Mouse (Mus musculus) CH12.LX (cell line): ENCODE data around the gene Adap1. TPM values are rescaled to one million over a fixed set of nuclear protein-coding genes. Genes with fewer than 3 reads are reported as not detected.

Experiments used
- DNase-seq: peaks from one replicate; pipeline ENCODE4 v3.0.0-alpha.2; 2013; ENCODE audit errors: extremely low read depth
- H3K27ac ChIP-seq: 2 replicates; pipeline ENCODE4 v1.5.1; 2012; ENCODE audit warnings: low read depth, mild to moderate bottlenecking, control low read depth, moderate library complexity; ENCODE audit not compliant: insufficient read depth
- H3K27me3 ChIP-seq: replicated peaks from 2 replicates; pipeline ENCODE3; 2012; ENCODE audit warnings: inconsistent platforms
- H3K36me3 ChIP-seq, 2 experiments: replicated peaks in 1 of 2; 2 replicates each; pipeline versions ENCODE3 to v1.6.1; 2012; ENCODE audit warnings: inconsistent platforms in 1 of 2, low read length in 1 of 2, mild to moderate bottlenecking in 1 of 2, mixed read lengths in 1 of 2, moderate library complexity in 1 of 2; ENCODE audit not compliant: control insufficient read depth in 1 of 2, insufficient read depth in 1 of 2
- H3K4me1 ChIP-seq, 2 experiments: 2 replicates each; pipeline ENCODE4 v1.6.1; 2012; ENCODE audit warnings: inconsistent platforms in 1 of 2, moderate library complexity in 1 of 2; ENCODE audit not compliant: insufficient read depth in 2 of 2, control insufficient read depth in 1 of 2
- H3K4me2 ChIP-seq: 2 replicates; pipeline ENCODE4 v1.6.1; 2012; ENCODE audit warnings: low read depth, mild to moderate bottlenecking, control low read depth; ENCODE audit not compliant: poor library complexity, insufficient read depth, severe bottlenecking
- H3K4me3 ChIP-seq, 3 experiments: fragments of 150-350 bp in 1 of 3; sonication (generic) in 1 of 3; replicated peaks in 1 of 3; 2 replicates each; pipeline versions ENCODE3 to v1.5.1; 2011 to 2012; ENCODE audit warnings: low read depth in 2 of 3, low read length in 2 of 3, mild to moderate bottlenecking in 2 of 3, moderate library complexity in 2 of 3, control low read depth in 1 of 3, improper control_type of control experiment in 1 of 3, inconsistent platforms in 1 of 3, mixed read lengths in 1 of 3; ENCODE audit not compliant: poor library complexity in 1 of 3
- H3K79me2 ChIP-seq: replicated peaks from 2 replicates; pipeline ENCODE4 v1.6.1; 2012; ENCODE audit warnings: mild to moderate bottlenecking, moderate library complexity; ENCODE audit not compliant: control insufficient read depth, poor library complexity, insufficient read depth, severe bottlenecking; ENCODE audit errors: extremely low read depth
- H3K9ac ChIP-seq: 2 replicates; pipeline ENCODE4 v1.6.1; 2012; ENCODE audit warnings: low read depth, mild to moderate bottlenecking, control low read depth, moderate library complexity; ENCODE audit not compliant: insufficient read depth
- H3K9me3 ChIP-seq: replicated peaks from 2 replicates; pipeline ENCODE3; 2012; ENCODE audit warnings: low read length, inconsistent platforms, mixed read lengths
- BHLHE40 ChIP-seq: IDR thresholded peaks from 2 replicates; pipeline ENCODE4 v1.6.1; 2011; ENCODE audit warnings: mild to moderate bottlenecking, low read depth, low read length, improper control_type of control experiment
- CHD2 ChIP-seq: IDR thresholded peaks from 2 replicates; pipeline ENCODE4 v1.6.1; 2011; ENCODE audit warnings: low read length, improper control_type of control experiment
- CTCF ChIP-seq, 2 experiments: IDR thresholded peaks in 1 of 2; conservative IDR thresholded peaks in 1 of 2; 2 replicates each; pipeline ENCODE4 v1.5.1; 2011 to 2012; ENCODE audit warnings: low read depth in 2 of 2, low read length in 2 of 2, improper control_type of control experiment in 1 of 2, inconsistent platforms in 1 of 2, mild to moderate bottlenecking in 1 of 2, moderate library complexity in 1 of 2
- EP300 ChIP-seq: IDR thresholded peaks from 2 replicates; pipeline ENCODE4 v1.6.1; 2011; ENCODE audit warnings: low read length, improper control_type of control experiment
- ETS1 ChIP-seq: conservative IDR thresholded peaks from 2 replicates; pipeline ENCODE4 v1.6.1; 2012; ENCODE audit warnings: low read depth, mild to moderate bottlenecking, inconsistent platforms, low read length, improper control_type of control experiment, moderate library complexity
- GABPA ChIP-seq: IDR thresholded peaks from 2 replicates; pipeline ENCODE4 v1.6.1; 2012; ENCODE audit warnings: low read depth, low read length, improper control_type of control experiment, inconsistent platforms; ENCODE audit not compliant: insufficient replicate concordance
- HCFC1 ChIP-seq: IDR thresholded peaks from 2 replicates; pipeline ENCODE4 v1.6.1; 2012; ENCODE audit warnings: low read depth, mild to moderate bottlenecking, inconsistent platforms, low read length, improper control_type of control experiment
- JUN ChIP-seq: IDR thresholded peaks from 2 replicates; pipeline ENCODE4 v1.6.1; 2011; ENCODE audit warnings: low read depth, mild to moderate bottlenecking, low read length, improper control_type of control experiment, moderate library complexity; ENCODE audit not compliant: insufficient read depth
- MAFK ChIP-seq: IDR thresholded peaks from 2 replicates; pipeline ENCODE4 v1.6.1; 2011; ENCODE audit warnings: low read length, improper control_type of control experiment; ENCODE audit not compliant: insufficient replicate concordance
- MAZ ChIP-seq: IDR thresholded peaks from 2 replicates; pipeline ENCODE4 v1.6.1; 2012; ENCODE audit warnings: low read depth, mild to moderate bottlenecking, inconsistent platforms, low read length, improper control_type of control experiment, moderate library complexity
- MYC ChIP-seq: IDR thresholded peaks from 2 replicates; pipeline ENCODE4 v1.6.1; 2011; ENCODE audit warnings: low read depth, mild to moderate bottlenecking, improper control_type of control experiment, low read length
- NRF1 ChIP-seq: IDR thresholded peaks from 2 replicates; pipeline ENCODE4 v1.6.1; 2014; ENCODE audit warnings: low read depth, mild to moderate bottlenecking, inconsistent platforms, low read length, improper control_type of control experiment, moderate library complexity
- RCOR1 ChIP-seq: conservative IDR thresholded peaks from 2 replicates; pipeline ENCODE4 v1.6.1; 2012; ENCODE audit warnings: low read depth, mild to moderate bottlenecking, inconsistent platforms, low read length, improper control_type of control experiment
- SMC3 ChIP-seq: IDR thresholded peaks from 2 replicates; pipeline ENCODE4 v1.6.1; 2011; ENCODE audit warnings: low read depth, low read length, improper control_type of control experiment
- TCF12 ChIP-seq: IDR thresholded peaks from 2 replicates; pipeline ENCODE4 v1.6.1; 2014; ENCODE audit warnings: low read depth, mild to moderate bottlenecking, inconsistent platforms, low read length, improper control_type of control experiment
- UBTF ChIP-seq: IDR thresholded peaks from 2 replicates; pipeline ENCODE4 v1.6.1; 2012; ENCODE audit warnings: low read depth, mild to moderate bottlenecking, inconsistent platforms, low read length, improper control_type of control experiment, moderate library complexity
- USF2 ChIP-seq: conservative IDR thresholded peaks from 2 replicates; pipeline ENCODE4 v1.6.1; 2011; ENCODE audit warnings: low read depth, low read length, improper control_type of control experiment
- ZC3H11A ChIP-seq: IDR thresholded peaks from 2 replicates; pipeline ENCODE4 v1.6.1; 2012; ENCODE audit warnings: low read depth, mild to moderate bottlenecking, inconsistent platforms, low read length, improper control_type of control experiment
- ZKSCAN1 ChIP-seq: IDR thresholded peaks from 2 replicates; pipeline ENCODE4 v1.6.1; 2012; ENCODE audit warnings: low read depth, inconsistent platforms, low read length, improper control_type of control experiment, borderline replicate concordance
- dilution Hi-C: fragments of 300-500 bp; cut with MboI; formaldehyde crosslinking; loops from 2 replicates; pipeline ENCODE4 v1.14.3; 2020; ENCODE audit warnings: low sequenced_read_pairs; ENCODE audit not compliant: extremely low pct_unique_long_range_greater_than_20kb, extremely low pct_ligation_motif_present
- in situ Hi-C: fragments of 300-500 bp; cut with MboI; formaldehyde crosslinking; loops from 3 replicates; pipeline ENCODE4 v1.14.3; 2019; ENCODE audit warnings: low sequenced_read_pairs, low pct_ligation_motif_present, low pct_unique_long_range_greater_than_20kb, mixed read lengths
- polyA plus RNA-seq: library from polyadenylated mRNA; unstranded; fragments of >175 nt; gene quantifications from 2 replicates; pipeline ENCODE4 v1.2.1, GENCODE M21; 2012; ENCODE audit warnings: low read depth; ENCODE audit not compliant: insufficient read length
- total RNA-seq, 2 experiments: library from RNA; depleted of rRNA; stranded (reverse); fragments of 300-350 nt in 1 of 2; fragments of >200 nt in 1 of 2; gene quantifications; 2 replicates each; pipeline ENCODE4 v1.2.3; 2012 to 2014

Adap1 gene
- total and polyA plus RNA-seq, 3 experiments = 53.9 to 73.2 (median 70.7) TPM

- 0 out of 2 replicates have a peak, but pooled peaks cover 2% of the 10 kb centered on the region for H3K79me2 ChIP-seq
- TF ChIP-seq JUN (no peak), EP300 (no peak), NRF1 (no peak), BHLHE40 (peak; percentile 68), TCF12 (no peak), RCOR1 (no peak), ZC3H11A (no peak), HCFC1 (no peak), MAFK (no peak), ETS1 (peak; percentile 56; the same call in 1 of the 2 replicates), MAZ (no peak), CHD2 (no peak), CTCF (conservative IDR thresholded peaks at IDR 0.05 in 1 of 2, IDR thresholded peaks at IDR 0.05 in 1 of 2; ENCODE audit: low read depth in 2 of 2, low read length in 2 of 2) (no peak), MYC (0 out of 2 replicates have a peak, but pooled peaks have one; percentile 23), ZKSCAN1 (no peak), USF2 (no peak)
- TF ChIP-seq, all 38 proteins: peak for 3
- Histone ChIP-seq H3K4me2 (no peak overlapping the region), H3K27me3 (no peaks in the 10 kb centered on the region), H3K36me3 (peaks cover 37 to 71% of the 10 kb centered on the region in 2 experiments), H3K9ac (no peak overlapping the region), H3K9me3 (no peaks in the 10 kb centered on the region), H3K4me1 (peaks cover 9 to 83% of the 10 kb centered on the region in 2 experiments), H3K4me3 (no peak overlapping the region), H3K27ac (no peak overlapping the region)
- dilution Hi-C loops (no loop called here), in situ Hi-C loops (no loop called here)
- DNase-seq = peak; percentile 27
Observed at GRCm38 (mm10) chr5:139234423-139234822, 91.0 kb downstream of the Adap1 start.

GRCm38 (mm10) chr5:139232083-139232482 lies 93.3 kb downstream of the Adap1 start:
- Histone ChIP-seq H3K4me2 (no peak overlapping the region), H3K79me2 (0 out of 2 replicates have a peak, but pooled peaks cover 2% of the 10 kb centered on the region), H3K4me3 (no peak overlapping the region), H3K27ac (no peak overlapping the region), H3K4me1 (peaks cover 9 to 66% of the 10 kb centered on the region in 2 experiments), H3K27me3 (no peaks in the 10 kb centered on the region), H3K9ac (no peak overlapping the region), H3K9me3 (no peaks in the 10 kb centered on the region), H3K36me3 (peaks cover 37 to 66% of the 10 kb centered on the region in 2 experiments)
- in situ Hi-C loops = no loop called here
- TF ChIP-seq SMC3 (no peak), UBTF (no peak), ETS1 (no peak), GABPA (no peak)
- dilution Hi-C loops = no loop called here
- no peak for DNase-seq
